Mouse (Mus musculus) megakaryocyte, adult 5-6 weeks (primary cell): ENCODE measurements at regions not wholly inside any gene's neighbourhood (a gene's known extent, or its start where the extent isn't known, plus 50 kb on each side); places are given as distances from the start of the nearest gene placed in this dataset.

Source experiments
- ATAC-seq: 2 replicates; pipeline ENCODE4 v1.8.0; 2016; ENCODE audit warnings: mild to moderate bottlenecking, inconsistent platforms; ENCODE audit not compliant: poor library complexity, severe bottlenecking

DNA sequence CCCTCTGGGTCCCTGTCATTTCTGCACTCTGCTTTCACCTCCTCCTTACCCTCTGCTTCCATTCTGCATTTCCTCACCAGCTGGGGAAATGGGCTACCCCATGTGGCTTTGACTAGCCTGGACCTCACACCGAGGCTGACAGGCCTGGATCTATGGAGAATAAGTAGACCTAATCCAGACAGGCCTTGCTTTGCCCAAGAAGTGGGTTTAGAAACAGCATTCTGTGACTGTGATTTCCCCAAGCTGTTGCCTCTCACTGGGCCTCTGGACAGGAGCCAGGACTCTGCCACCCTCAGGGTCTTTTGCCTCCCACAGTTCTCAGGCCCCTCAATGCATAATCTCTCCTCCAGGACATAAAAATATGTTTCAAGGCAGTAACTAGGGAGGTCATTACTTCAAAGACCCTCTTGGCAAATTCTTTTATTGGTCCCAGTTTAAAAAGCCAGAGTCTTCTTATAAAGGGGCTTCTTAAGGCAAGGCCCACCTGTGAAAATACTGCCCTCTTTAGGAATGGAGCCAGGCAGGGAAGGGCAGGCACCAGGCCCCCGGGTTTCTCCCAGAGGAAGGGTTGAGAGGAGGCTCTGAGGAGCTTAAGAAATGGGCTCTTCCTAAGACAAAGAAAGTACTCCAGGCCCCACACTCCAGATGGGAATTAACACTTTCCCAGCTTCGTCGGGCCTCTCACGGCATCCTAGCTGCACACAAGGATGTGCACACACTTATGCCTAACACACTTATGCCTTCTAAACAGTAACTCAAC is 151.8 kb downstream of the Cyp26b1 start:
- ATAC-seq, result no peak

- ATAC-seq, result no peak
These were observed 157.0 kb downstream of the Cyp26b1 start for GRCm38 (mm10) chr6:84436716-84437115.

- no peak for ATAC-seq
These were observed 159.2 kb downstream of the Cyp26b1 start for GRCm38 (mm10) chr6:84434532-84434931.

DNA sequence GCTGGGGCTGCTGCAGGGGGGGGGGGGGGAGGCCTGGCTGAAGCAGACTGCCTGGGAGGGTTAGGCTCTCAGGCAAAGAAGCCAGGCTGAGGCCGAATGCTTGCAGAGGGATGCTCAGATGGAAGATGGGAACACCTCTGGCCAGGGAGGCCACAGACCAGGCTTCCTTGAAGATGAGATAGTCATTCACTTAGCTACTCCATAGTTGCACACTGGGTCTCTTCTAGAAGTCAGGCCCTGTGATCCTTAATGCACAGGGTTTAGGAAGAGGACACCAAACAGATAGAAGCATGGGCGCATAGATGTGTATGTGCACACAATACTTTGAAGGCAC is 162.1 kb downstream of the Cyp26b1 start:
- ATAC-seq, result no peak

GRCm38 (mm10) chr6:84430925-84431621 is 162.6 kb downstream of the Cyp26b1 start:
- ATAC-seq, result no peak

DNA sequence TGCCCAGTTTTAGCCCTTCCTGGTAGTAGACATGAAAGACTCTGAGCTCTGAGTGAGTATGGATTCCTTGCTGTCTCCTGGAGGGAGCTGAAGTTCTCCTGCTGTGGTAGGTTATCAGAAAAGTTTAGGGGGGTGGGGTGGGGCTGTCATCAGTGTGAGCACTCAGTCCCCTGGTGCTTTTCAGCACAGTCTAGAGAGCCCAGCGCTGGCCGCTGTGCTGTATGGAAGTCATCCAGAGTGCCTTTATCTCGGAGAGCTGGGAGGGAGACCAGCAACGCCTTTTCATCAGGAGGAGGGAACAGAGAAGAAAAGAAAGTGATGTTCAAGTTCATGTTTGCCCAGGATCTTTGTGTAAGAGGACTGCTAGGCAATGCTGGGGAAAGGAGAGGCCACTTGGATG is 163.6 kb downstream of the Cyp26b1 start:
- no peak for ATAC-seq

GRCm38 (mm10) chr6:84429247-84429646 is 164.5 kb downstream of the Cyp26b1 start:
- ATAC-seq, result no peak

- no peak for ATAC-seq
These were observed 167.0 kb downstream of the Cyp26b1 start for GRCm38 (mm10) chr6:84426691-84427090.

DNA sequence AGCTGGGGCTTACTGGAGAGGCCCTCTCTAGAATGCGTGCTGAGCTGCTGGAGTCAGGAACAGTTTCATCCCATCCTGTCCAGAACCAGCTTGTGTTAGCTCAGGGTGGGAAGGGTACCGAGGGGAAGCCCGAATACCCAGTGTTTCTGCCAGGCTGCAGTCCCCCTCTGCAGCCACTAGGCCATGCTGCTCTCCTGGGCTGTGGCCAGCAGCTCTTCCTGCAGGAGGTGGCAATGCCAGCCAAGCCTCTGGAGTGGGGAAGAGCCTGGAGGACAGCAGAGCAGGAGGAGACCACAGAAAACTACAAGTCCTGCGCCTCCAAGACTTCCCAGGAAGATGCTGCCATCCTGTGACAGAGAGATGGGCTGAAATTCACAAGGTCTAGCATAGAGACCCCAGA is 167.9 kb downstream of the Cyp26b1 start:
- no peak for ATAC-seq

- ATAC-seq, result no peak
These were observed 170.8 kb downstream of the Cyp26b1 start for GRCm38 (mm10) chr6:84422946-84423345.

- ATAC-seq, result no peak
These were observed 174.0 kb downstream of the Cyp26b1 start for GRCm38 (mm10) chr6:84419691-84420090.

DNA sequence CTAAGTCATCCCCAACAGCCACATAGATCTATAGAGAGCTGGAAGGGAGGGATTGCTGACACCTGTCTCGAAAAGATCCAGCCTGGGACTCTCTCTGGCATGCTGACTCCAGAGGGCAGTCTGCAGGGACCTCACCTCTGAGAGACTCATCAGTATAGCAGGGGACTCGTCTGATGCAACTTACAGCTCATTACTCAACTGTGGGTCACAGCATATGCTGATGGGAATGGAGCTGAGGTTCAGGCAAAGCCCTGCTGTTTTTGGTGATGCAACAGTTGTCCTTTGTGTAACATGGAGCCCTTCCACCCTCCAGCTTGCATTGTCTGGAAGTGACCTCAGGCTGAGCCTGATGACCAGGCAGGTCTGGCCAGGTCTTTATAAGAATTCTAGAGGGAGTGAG is 174.4 kb downstream of the Cyp26b1 start:
- ATAC-seq, result no peak

DNA sequence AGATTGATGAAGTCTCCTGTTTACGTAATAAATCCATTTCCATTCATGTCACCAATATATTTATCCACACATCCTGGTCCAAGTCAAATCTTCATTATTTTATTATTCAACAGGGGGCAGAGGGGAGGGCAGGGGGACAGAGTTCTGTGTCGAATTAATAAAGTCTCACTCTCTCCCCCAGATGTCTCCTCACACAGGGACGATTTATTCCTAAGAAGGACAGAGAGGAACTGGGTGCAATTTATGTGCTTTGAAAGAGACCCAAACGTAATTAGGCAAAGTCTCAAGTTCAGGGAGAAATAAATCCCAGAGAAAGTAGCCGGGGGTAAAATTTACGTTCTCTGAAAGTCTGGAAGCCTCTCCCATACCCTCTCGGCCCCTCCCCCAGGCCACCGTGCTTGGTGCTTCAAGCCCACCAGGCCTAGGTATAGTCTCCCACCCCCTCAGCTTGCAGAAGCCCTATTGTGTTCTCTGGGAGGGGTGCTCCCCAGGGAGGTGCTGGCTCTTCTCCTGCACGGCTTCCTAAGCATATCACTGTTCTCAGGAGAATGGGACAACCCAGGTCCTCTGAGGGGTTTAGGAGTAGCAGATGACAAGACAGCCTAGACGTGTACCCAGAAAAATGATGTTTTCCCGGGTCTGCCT is 176.6 kb downstream of the Cyp26b1 start:
- no peak for ATAC-seq

- ATAC-seq, result no peak
These were observed 179.3 kb downstream of the Cyp26b1 start for GRCm38 (mm10) chr6:84414400-84414799.

DNA sequence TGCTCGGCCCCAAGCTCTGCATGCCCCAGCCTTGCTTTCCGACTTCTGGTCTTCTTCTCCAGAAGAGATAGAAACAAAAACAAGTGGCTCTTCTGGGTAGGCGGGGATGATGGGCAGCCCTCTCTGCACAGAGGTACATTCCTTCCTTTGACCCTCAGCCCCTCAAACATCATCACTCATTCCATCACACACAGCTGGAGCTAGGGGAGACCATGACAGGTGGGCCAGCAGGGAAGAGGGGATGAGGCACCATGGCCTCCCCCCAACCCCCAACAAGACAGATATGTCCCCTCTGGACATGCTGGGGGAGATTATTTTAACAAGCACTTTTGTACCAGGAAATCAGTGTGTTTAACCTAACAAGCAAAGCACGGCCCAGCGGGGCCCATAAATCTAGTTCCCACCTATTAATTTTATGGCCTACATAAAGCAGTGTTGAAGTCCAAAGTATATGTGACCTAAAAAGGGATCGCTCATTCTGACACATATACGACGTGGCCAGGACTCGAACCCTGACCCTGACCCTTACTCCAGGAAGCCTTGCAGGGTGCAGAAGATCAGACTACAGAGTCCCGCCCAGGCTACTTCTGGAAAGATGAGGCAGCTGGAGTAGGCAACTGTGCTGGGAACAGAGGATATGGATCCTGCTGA is 183.7 kb downstream of the Cyp26b1 start:
- ATAC-seq, result no peak

- ATAC-seq, result no peak
These were observed 185.2 kb downstream of the Cyp26b1 start for GRCm38 (mm10) chr6:84408513-84408912.

- 0 out of 2 replicates have a peak, but pooled peaks have one; percentile 33 for ATAC-seq
These were observed 185.9 kb downstream of the Cyp26b1 start for GRCm38 (mm10) chr6:84407773-84408172.

- no peak for ATAC-seq
These were observed 189.0 kb downstream of the Cyp26b1 start for GRCm38 (mm10) chr6:84404695-84405094.

DNA sequence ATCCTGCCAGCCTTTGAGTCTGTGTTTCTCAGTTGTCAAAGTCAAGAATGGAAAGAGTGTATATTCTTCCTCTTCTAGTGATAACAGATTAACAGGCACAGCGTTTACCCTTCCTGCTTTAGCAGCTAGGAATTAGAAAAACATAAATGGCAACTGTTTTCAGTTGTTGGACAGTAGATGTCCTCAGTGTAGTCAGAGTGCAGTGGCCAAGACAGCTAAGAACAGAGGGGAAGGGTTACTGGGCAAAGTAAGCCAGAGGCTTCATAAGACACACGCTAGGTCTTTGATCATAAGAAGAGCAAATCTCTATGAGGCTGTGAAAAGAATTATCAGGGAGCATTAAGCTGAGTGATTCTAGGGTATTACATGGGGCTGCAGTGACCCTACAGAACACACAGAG is 191.3 kb downstream of the Cyp26b1 start:
- no peak for ATAC-seq

- no peak for ATAC-seq
These were observed 199.1 kb downstream of the Cyp26b1 start for GRCm38 (mm10) chr6:84394496-84395090.
